20 mouse cellular contexts compared by ENCODE assay signal in the genomic region with DNA sequence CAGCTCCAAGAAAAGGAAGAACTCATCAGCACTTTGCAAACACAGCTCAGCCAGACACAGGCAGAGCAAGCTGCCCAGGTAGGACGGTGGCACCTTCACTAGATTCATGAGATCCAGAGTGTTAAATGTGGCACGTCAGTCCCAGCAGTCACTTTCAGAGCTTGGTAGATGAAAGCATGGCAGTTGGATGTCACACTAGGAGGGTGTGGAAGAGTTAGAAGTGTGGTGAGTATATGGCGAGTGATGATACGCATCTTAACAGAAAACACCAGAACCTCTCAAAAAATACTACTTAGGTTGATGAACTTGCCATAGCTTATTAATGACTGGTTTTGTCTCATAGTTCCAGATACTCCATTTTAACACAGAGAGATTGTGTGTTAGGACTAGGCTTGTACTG. TPM values are rescaled to one million over a fixed set of nuclear protein-coding genes. Genes with fewer than 3 reads are reported as not detected.
DNase-seq lines count a peak whose midpoint lies in the region; ATAC-seq and TF ChIP-seq lines count a peak whose summit lies in the region.
"Had no signal": no experiment of that assay in that cellular context is flagged by ENCODE, and none has a peak within 500 bp of the region (broad histone marks: within the 10 kb centered on the region; RNA-seq: fewer than 3 reads in every experiment).

No protein-coding gene starts in this region.

- 50% methylated on average over 4 of the region's 4 CpGs for WGBS in liver, embryonic 14.5 days (ENCODE audit: insufficient replicate concordance)
- 97% methylated on average over 4 of the region's 4 CpGs for WGBS in forebrain, embryonic 16.5 days
- 95% methylated on average over 4 of the region's 4 CpGs for WGBS in limb, embryonic 10.5 days
- WGBS in forebrain, embryonic 13.5 days, result 95% methylated on average over 4 of the region's 4 CpGs

- TF ChIP-seq EP300 in liver, embryonic 14.5 days (IDR thresholded peaks at IDR 0.05; ENCODE audit: low read depth), result no peak

- peak; percentile 22; the same call in 1 of the 2 replicates for ATAC-seq in liver, embryonic 14.5 days (ENCODE audit: insufficient read depth)
- 0 out of 2 replicates have a peak, but pooled peaks have one; percentile 8 for ATAC-seq in megakaryocyte-erythroid progenitor cell, adult 5-6 weeks (replicated peaks; ENCODE audit: low FRiP score, low TSS enrichment, poor library complexity, severe bottlenecking)
- no peak for ATAC-seq in forebrain, embryonic 16.5 days
- ATAC-seq in forebrain, embryonic 13.5 days, result no peak
- ATAC-seq: forebrain, postnatal 0 days had no signal

- H3K9ac ChIP-seq in liver, embryonic 14.5 days (replicated peaks), result peak overlapping the region; percentile 64
- no peak overlapping the region for H3K9ac ChIP-seq in forebrain, embryonic 16.5 days (replicated peaks; ENCODE audit: low read depth, low read length)
- H3K9ac ChIP-seq in forebrain, embryonic 13.5 days, result no peak overlapping the region
- H3K9ac ChIP-seq: embryonic facial prominence, embryonic 13.5 days; forebrain, postnatal 0 days; heart, embryonic 12.5 days; hindbrain, embryonic 13.5 days had no signal

- peaks cover 11% of the 10 kb centered on the region for H3K36me3 ChIP-seq in liver, embryonic 14.5 days (replicated peaks; ENCODE audit: control insufficient read depth, insufficient read depth, low read depth)
- H3K36me3 ChIP-seq in forebrain, embryonic 16.5 days (ENCODE audit: control insufficient read depth, insufficient read depth), result peaks cover 30% of the 10 kb centered on the region
- H3K36me3 ChIP-seq in limb, embryonic 10.5 days, result peaks cover 80% of the 10 kb centered on the region
- peaks cover 82% of the 10 kb centered on the region for H3K36me3 ChIP-seq in forebrain, embryonic 13.5 days (ENCODE audit: poor library complexity, severe bottlenecking)

- H3K27ac ChIP-seq in liver, embryonic 14.5 days, result peak overlapping the region; percentile 91
- H3K27ac ChIP-seq in forebrain, embryonic 16.5 days (ENCODE audit: low read length), result no peak overlapping the region
- no peak overlapping the region for H3K27ac ChIP-seq in limb, embryonic 10.5 days
- no peak overlapping the region for H3K27ac ChIP-seq in forebrain, embryonic 13.5 days
- H3K27ac ChIP-seq: embryonic facial prominence, embryonic 13.5 days; hindbrain, embryonic 13.5 days had no signal

- no peaks in the 10 kb centered on the region for H3K9me3 ChIP-seq in liver, embryonic 14.5 days (ENCODE audit: control insufficient read depth, low read length)
- H3K9me3 ChIP-seq in forebrain, embryonic 16.5 days (ENCODE audit: control insufficient read depth, low read length), result no peaks in the 10 kb centered on the region
- no peaks in the 10 kb centered on the region for H3K9me3 ChIP-seq in limb, embryonic 10.5 days (replicated peaks)
- H3K9me3 ChIP-seq in forebrain, embryonic 13.5 days (replicated peaks), result no peaks in the 10 kb centered on the region
- H3K9me3 ChIP-seq: embryonic facial prominence, embryonic 13.5 days; heart, embryonic 12.5 days; hindbrain, embryonic 13.5 days had no signal

- no peak for TF ChIP-seq CTCF in liver, embryonic 14.5 days (IDR thresholded peaks at IDR 0.05; ENCODE audit: low read depth)

- DNase-seq in spleen, adult 12 weeks (ENCODE audit: low spot score), result peak; percentile 9
- DNase-seq in spleen, postnatal 36 days (ENCODE audit: low spot score in 2 of 2), result no peak
- peak; percentile 33 for DNase-seq in liver
- DNase-seq in liver, embryonic 14.5 days (ENCODE audit: low read depth in 3 of 3, low spot score in 3 of 3), result peak in 2 of 3 experiments; percentile 34 to 42
- no peak for DNase-seq in limb, embryonic 10.5 days (ENCODE audit: low spot score)
- DNase-seq: adrenal gland, adult 2 months; adrenal gland, postnatal 25 days; cerebellum, adult 11 months; cerebellum, adult 9-10 months; cerebellum, postnatal 25 days; forebrain, postnatal 0 days; gastrocnemius, postnatal 14 days; heart, postnatal 36 days had no signal

- peak overlapping the region; percentile 71 for H3K4me2 ChIP-seq in liver, embryonic 14.5 days (ENCODE audit: low read depth)
- no peak overlapping the region for H3K4me2 ChIP-seq in forebrain, embryonic 16.5 days (ENCODE audit: low read length)
- H3K4me2 ChIP-seq in forebrain, embryonic 13.5 days, result no peak overlapping the region
- H3K4me2 ChIP-seq: embryonic facial prominence, embryonic 13.5 days; heart, embryonic 12.5 days; hindbrain, embryonic 13.5 days had no signal

- H3K4me1 ChIP-seq in liver, embryonic 14.5 days (replicated peaks; ENCODE audit: control insufficient read depth in 2 of 2, insufficient read depth in 2 of 2, low read length in 1 of 2), result peaks cover 36 to 48% of the 10 kb centered on the region in 2 experiments
- H3K4me1 ChIP-seq in forebrain, embryonic 16.5 days (replicated peaks; ENCODE audit: control insufficient read depth, insufficient read depth, low read length), result no peaks in the 10 kb centered on the region
- H3K4me1 ChIP-seq in limb, embryonic 10.5 days, result no peaks in the 10 kb centered on the region
- no peaks in the 10 kb centered on the region for H3K4me1 ChIP-seq in forebrain, embryonic 13.5 days
- H3K4me1 ChIP-seq: embryonic facial prominence, embryonic 13.5 days; heart, embryonic 12.5 days; hindbrain, embryonic 13.5 days had no signal

- no peaks in the 10 kb centered on the region for H3K27me3 ChIP-seq in liver, embryonic 14.5 days (ENCODE audit: control insufficient read depth, insufficient read depth, low read length)
- H3K27me3 ChIP-seq in forebrain, embryonic 16.5 days (replicated peaks; ENCODE audit: control insufficient read depth, insufficient read depth, low read length), result no peaks in the 10 kb centered on the region
- H3K27me3 ChIP-seq in limb, embryonic 10.5 days (ENCODE audit: low read depth, poor library complexity, severe bottlenecking), result no peaks in the 10 kb centered on the region
- H3K27me3 ChIP-seq in forebrain, embryonic 13.5 days, result no peaks in the 10 kb centered on the region
- H3K27me3 ChIP-seq: CH12.LX; embryonic facial prominence, embryonic 13.5 days; heart, embryonic 12.5 days; hindbrain, embryonic 13.5 days had no signal

- no peak overlapping the region; a peak in 1 of 4 replicates for H3K4me3 ChIP-seq in liver, embryonic 14.5 days (ENCODE audit: insufficient read depth in 1 of 2, low read depth in 2 of 2, low read length in 2 of 2)
- H3K4me3 ChIP-seq in forebrain, embryonic 16.5 days (replicated peaks; ENCODE audit: low read length), result no peak overlapping the region
- no peak overlapping the region for H3K4me3 ChIP-seq in limb, embryonic 10.5 days
- H3K4me3 ChIP-seq in forebrain, embryonic 13.5 days, result no peak overlapping the region
- H3K4me3 ChIP-seq: embryonic facial prominence, embryonic 13.5 days; heart, embryonic 12.5 days; hindbrain, embryonic 13.5 days had no signal

RNA-seq across cellular contexts. Expression of a gene that starts 16.5 kb away (rescaled TPM):
- 9.0 and 13.3 TPM in 2 replicates for polyA plus RNA-seq in liver, embryonic 14.5 days (2012; rRNA removed)
- polyA plus RNA-seq in liver, embryonic 14.5 days (2014; fragmentation: Nextera tagmentation; extraction: Ambion mirVana), result 22.0 and 26.4 TPM in 2 replicates
- total RNA-seq in megakaryocyte-erythroid progenitor cell, adult 5-6 weeks (2014; fragmentation: Nextera tagmentation), result 16.7 and 30.8 TPM in 2 replicates
- total RNA-seq in megakaryocyte-erythroid progenitor cell, adult 5-6 weeks (2017), result 32.3 and 32.9 TPM in 2 replicates
- polyA plus RNA-seq in forebrain, embryonic 16.5 days (2015; fragmentation: Nextera tagmentation; extraction: Ambion mirVana), result 84.2 and 93.0 TPM in 2 replicates
- polyA plus RNA-seq in limb, embryonic 10.5 days (2016; fragmentation: Nextera tagmentation; extraction: Ambion mirVana), result 59.4 and 72.0 TPM in 2 replicates
- 93.8 and 97.1 TPM in 2 replicates for polyA plus RNA-seq in forebrain, embryonic 13.5 days (2015; fragmentation: Nextera tagmentation; extraction: Ambion mirVana)

RNA-seq across cellular contexts. Expression of a gene that starts 16.6 kb away (rescaled TPM):
- polyA plus RNA-seq in liver, embryonic 14.5 days (2012; rRNA removed), result 0.22 and 0.37 TPM in 2 replicates
- polyA plus RNA-seq in liver, embryonic 14.5 days (2014; fragmentation: Nextera tagmentation; extraction: Ambion mirVana), result 0.18 and 0.70 TPM in 2 replicates
- 0.17 TPM in 1 of 2 replicates, not detected in the other for total RNA-seq in megakaryocyte-erythroid progenitor cell, adult 5-6 weeks (2014; fragmentation: Nextera tagmentation)
- total RNA-seq in megakaryocyte-erythroid progenitor cell, adult 5-6 weeks (2017), result 4.3 TPM in 1 of 2 replicates, not detected in the other
- polyA plus RNA-seq in forebrain, embryonic 16.5 days (2015; fragmentation: Nextera tagmentation; extraction: Ambion mirVana), result 0.52 and 1.2 TPM in 2 replicates
- polyA plus RNA-seq in limb, embryonic 10.5 days (2016; fragmentation: Nextera tagmentation; extraction: Ambion mirVana), result 1.1 and 1.7 TPM in 2 replicates
- 0.71 and 0.99 TPM in 2 replicates for polyA plus RNA-seq in forebrain, embryonic 13.5 days (2015; fragmentation: Nextera tagmentation; extraction: Ambion mirVana)
- polyA plus RNA-seq: adrenal gland, adult 2 months had no signal

RNA-seq across cellular contexts. Expression of a gene that starts 43.4 kb away (rescaled TPM):
- 7.3 and 12.3 TPM in 2 replicates for polyA plus RNA-seq in liver, embryonic 14.5 days (2012; rRNA removed)
- 5.1 and 5.8 TPM in 2 replicates for polyA plus RNA-seq in liver, embryonic 14.5 days (2014; fragmentation: Nextera tagmentation; extraction: Ambion mirVana)
- 31.7 and 39.9 TPM in 2 replicates for total RNA-seq in megakaryocyte-erythroid progenitor cell, adult 5-6 weeks (2014; fragmentation: Nextera tagmentation)
- 66.9 and 104 TPM in 2 replicates for total RNA-seq in megakaryocyte-erythroid progenitor cell, adult 5-6 weeks (2017)
- 1.4 and 2.3 TPM in 2 replicates for polyA plus RNA-seq in forebrain, embryonic 16.5 days (2015; fragmentation: Nextera tagmentation; extraction: Ambion mirVana)
- 2.0 and 2.3 TPM in 2 replicates for polyA plus RNA-seq in limb, embryonic 10.5 days (2016; fragmentation: Nextera tagmentation; extraction: Ambion mirVana)
- polyA plus RNA-seq in forebrain, embryonic 13.5 days (2015; fragmentation: Nextera tagmentation; extraction: Ambion mirVana), result 1.5 and 1.7 TPM in 2 replicates

Comparison
In these comparisons a context has a peak if more than half of its experiments do, and no peak if none do; other contexts are left out.
1. DNase-seq: peak in spleen, adult 12 weeks (single experiment), liver (single experiment) and liver, embryonic 14.5 days (2 of 3); none in spleen, postnatal 36 days (0 of 2) and limb, embryonic 10.5 days (single experiment).
2. ATAC-seq: peak in liver, embryonic 14.5 days (single experiment) and megakaryocyte-erythroid progenitor cell, adult 5-6 weeks (single experiment); none in forebrain, embryonic 16.5 days (single experiment) and forebrain, embryonic 13.5 days (single experiment).